Mouse (Mus musculus) gastrocnemius, postnatal 10 days (tissue): ENCODE results near the gene Tpst2. TPM values are rescaled to one million over a fixed set of nuclear protein-coding genes. Genes with fewer than 3 reads are reported as not detected.

Source experiments
- DNase-seq: peaks from one replicate; pipeline ENCODE4 v3.0.0; 2021; ENCODE audit warnings: mixed read lengths
- total RNA-seq, 2 experiments: library from RNA; stranded (reverse); gene quantifications; 2 replicates each; pipeline ENCODE4 v1.2.3; 2021

Tpst2 gene
- total RNA-seq, 2 experiments from 2014 or later: 21.5 to 23.6 TPM

GRCm38 (mm10) chr5:112335473-112335872, 59.0 kb downstream of the Tpst2 start:
- DNase-seq: peak; percentile 37

DNA sequence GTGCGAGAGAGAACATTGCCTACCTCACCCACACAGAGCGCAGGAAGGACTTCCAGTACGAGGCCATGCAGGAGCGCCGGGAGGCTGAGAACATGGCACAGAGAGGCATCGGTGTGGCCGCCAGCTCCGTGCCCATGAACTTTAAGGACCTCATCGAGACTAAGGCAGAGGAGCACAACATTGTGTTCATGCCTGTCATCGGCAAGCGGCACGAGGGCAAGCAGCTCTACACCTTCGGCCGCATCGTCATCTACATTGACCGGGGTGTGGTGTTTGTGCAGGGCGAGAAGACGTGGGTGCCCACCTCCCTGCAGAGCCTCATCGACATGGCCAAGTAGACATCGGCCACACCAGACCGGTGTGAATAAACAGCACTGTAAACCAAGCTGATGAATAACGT, 60.5 kb downstream of the Tpst2 start:
- DNase-seq: no peak

GRCm38 (mm10) chr5:112339215-112339614, 62.7 kb downstream of the Tpst2 start:
- DNase-seq: no peak

DNA sequence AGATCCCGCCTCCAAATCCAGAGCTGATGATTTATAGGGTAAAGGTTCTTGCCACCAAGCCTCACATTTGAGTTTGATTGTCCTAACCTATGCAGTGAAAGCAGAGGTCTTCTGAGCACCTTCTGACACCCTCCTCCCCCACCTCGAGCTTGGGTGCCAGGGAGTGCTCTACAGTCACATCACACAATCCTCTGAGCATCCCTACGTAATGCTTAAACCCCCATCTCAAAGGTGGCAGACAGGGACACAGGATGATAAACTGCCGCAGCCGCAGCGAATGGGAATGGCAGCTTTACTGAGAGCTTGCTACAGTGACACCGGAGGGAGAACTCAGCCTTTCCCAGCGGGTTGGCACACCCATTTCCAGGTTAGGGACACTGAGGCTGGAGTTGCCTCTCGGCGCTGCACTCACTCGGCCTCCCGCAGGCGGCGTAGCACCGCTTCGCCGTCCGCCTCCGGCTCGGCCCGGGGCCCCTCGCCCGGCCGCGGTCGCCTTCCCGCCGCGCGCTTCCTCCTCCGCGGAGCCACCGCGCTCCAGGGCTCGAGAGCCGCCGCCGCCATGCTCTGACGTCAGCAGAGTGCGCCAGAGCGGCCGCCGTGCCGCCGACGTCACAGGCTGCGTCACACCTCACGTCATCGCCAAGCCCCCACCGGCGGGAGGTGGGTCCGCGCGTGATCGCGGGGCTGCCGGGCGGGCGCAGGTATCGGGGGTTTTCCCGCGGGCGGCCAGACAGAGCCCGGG, 66.1 kb downstream of the Tpst2 start, which contains the start of the genes Srrd and Hps4:
Gene Srrd, minus strand, starts transcription at position 578 of the 742 bp plus-strand sequence.
Gene Hps4, plus strand, starts transcription at position 621 of the 742 bp plus-strand sequence.
- peak; percentile 87 for DNase-seq

GRCm38 (mm10) chr5:112343205-112343595, 66.7 kb downstream of the Tpst2 start:
- DNase-seq: no peak

DNA sequence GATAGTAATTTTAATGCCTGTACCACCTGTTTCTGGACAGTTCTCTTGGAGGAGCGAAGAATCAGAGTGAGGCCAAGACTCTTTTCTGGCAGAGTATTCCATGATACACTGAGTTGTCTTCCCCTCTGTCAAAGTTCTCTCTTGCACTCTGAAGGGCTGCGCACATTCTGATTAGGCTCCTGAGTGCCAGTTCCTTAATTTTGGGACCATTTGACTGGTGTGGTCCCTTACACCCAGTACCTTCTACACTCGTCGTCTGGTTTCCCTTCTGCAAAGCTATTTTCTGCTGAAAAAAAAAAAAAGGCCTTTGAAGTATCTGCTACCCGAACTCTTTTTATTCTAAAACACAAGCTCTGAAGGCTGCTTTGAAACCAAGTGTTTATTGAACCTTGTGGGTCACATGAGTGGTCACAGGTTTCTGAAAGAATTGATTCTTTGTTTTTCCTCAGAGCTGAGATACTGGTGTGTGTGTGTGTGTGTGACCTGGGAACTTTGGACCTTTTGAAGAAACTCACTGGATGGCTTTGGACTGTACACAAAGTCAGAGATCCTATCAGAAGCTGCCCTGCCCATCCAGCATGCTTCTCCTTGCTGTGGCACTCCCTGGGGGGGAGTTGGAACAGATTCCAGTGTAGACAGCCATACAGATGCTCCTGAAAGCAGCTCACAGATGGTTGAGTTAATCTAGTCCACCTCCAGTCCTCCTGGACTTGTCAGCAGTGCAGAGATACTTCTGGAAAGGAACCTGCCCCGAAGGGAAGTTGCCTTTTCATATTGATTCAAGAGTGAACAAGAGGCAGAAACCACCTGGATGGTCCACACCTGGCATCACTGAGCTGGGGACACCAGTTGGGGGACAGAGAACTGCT, 67.8 kb downstream of the Tpst2 start:
- DNase-seq: no peak

- no peak for DNase-seq
Measured at GRCm38 (mm10) chr5:112346211-112346965, 69.9 kb downstream of the Tpst2 start.

- no peak for DNase-seq
Measured at GRCm38 (mm10) chr5:112349169-112349568, 72.7 kb downstream of the Tpst2 start.

DNA sequence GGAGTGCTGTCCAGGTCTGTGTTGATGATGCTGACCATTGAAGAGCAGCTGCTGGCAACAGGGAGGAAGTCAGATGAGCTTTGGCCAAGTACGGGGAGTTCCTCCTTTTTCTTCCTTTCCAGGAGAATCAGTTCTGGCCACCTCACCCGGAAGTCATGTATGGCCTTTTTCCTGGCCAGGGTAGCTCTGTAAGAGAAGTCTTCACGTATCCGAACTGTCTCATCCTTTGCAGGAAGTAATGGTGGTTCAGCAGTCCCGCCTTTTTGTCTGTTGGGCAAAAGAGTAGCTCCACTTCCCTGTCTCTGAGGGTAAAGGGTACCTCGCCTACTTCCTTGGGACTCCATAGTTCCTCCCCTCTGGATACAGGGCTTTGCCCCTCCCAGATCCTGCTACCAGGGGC, 79.0 kb downstream of the Tpst2 start:
- no peak for DNase-seq

GRCm38 (mm10) chr5:112355910-112356309, 79.4 kb downstream of the Tpst2 start, which contains the start of gene Gm6583:
Gm6583 (minus strand) TSS chr5:112356033.
- no peak for DNase-seq

DNA sequence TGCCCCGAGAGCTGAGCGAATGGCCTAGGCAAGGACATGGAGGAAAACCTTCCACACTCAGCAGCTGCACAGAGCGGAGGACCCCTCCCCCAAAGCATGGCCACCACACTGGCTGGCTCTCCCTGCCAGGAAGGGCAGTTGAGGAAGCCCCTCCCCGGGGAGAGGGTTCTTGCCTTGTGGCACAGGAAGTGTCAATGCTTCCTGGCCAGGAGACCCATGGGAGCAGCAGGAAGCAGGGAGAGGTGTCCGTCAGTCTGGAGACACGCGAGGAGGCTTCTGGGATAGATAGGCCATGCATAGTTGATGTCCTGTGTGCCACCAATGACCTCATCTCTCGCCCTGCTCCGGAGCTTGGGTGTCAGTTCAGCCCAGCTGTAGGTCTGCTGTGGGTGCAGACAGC, 79.8 kb downstream of the Tpst2 start:
- DNase-seq: no peak

DNA sequence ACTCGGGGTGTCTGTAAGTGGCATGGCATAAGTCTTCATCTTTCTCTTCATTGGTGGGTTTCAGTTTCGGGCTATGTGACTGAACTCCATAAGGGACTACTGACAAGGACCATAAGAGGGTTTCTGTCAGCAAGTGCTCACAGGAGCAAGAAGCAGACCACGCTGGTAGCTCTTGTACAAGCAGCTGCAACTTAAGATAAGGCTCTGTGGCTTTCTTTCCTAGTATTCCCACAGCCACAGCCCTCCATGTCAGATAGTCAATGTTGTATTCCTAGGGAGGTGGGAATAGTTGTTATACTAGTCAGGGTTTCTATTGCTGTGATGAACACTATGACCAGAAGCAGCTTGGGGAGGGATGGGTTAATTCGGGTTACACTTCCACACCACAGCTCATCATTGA, 83.0 kb downstream of the Tpst2 start:
- no peak for DNase-seq

GRCm38 (mm10) chr5:112360077-112360476, 83.6 kb downstream of the Tpst2 start:
- no peak for DNase-seq

- no peak for DNase-seq
Measured at GRCm38 (mm10) chr5:112364184-112364797, 87.8 kb downstream of the Tpst2 start.

Other genes starting within 250 kb of the Tpst2 start
- under 1 TPM; 0.33 to 0.61 TPM for gene Cryba4, start 24.2 kb upstream of the Tpst2 start, total RNA-seq
- gene Crybb1, start 20.9 kb upstream of the Tpst2 start, total RNA-seq: 1 to 10 TPM; 1.4 to 1.7 TPM
- gene Tfip11, start 49.7 kb downstream of the Tpst2 start, total RNA-seq: 10 to 100 TPM; 14.8 to 15.9 TPM
- 1 to 10 TPM; 4.7 to 5.0 TPM for gene Srrd, start 66.3 kb downstream of the Tpst2 start, total RNA-seq
- 1 to 10 TPM; 6.5 to 6.8 TPM for gene Hps4, start 66.4 kb downstream of the Tpst2 start, total RNA-seq
- not detected for gene Gm6583, start 79.3 kb downstream of the Tpst2 start, total RNA-seq
- under 1 TPM; 0.49 to 0.93 TPM for gene Asphd2, start 118.2 kb downstream of the Tpst2 start, total RNA-seq
- not detected for gene Gm6588, start 172.7 kb downstream of the Tpst2 start, total RNA-seq